Mouse (Mus musculus) embryo, embryonic 11.5 days (tissue): Measurements from ENCODE around the gene Xpa.

ENCODE experiments used
- DNase-seq: peaks from one replicate; pipeline ENCODE4 v3.0.0-alpha.2; 2012; ENCODE audit warnings: low read depth, low spot score

Xpa gene

GRCm38 (mm10) chr4:46146881-46147280 lies 49.2 kb downstream of the Xpa start:
- no peak for DNase-seq

GRCm38 (mm10) chr4:46144323-46144722 lies 51.8 kb downstream of the Xpa start:
- no peak for DNase-seq

GRCm38 (mm10) chr4:46138287-46139222 lies 57.6 kb downstream of the Xpa start, which contains the start of the genes Ncbp1 and Tstd2:
Gene Ncbp1, plus strand, starts transcription at chr4:46138613.
Gene Tstd2, minus strand, starts transcription at chr4:46138694.
- peak; percentile 91 for DNase-seq

GRCm38 (mm10) chr4:46137629-46138286 lies 58.4 kb downstream of the Xpa start:
- no peak for DNase-seq

GRCm38 (mm10) chr4:46131791-46132190 lies 64.3 kb downstream of the Xpa start:
- DNase-seq = no peak

- DNase-seq = peak; percentile 48
Measured at GRCm38 (mm10) chr4:46130221-46130620, 65.9 kb downstream of the Xpa start.

GRCm38 (mm10) chr4:46129311-46130004 lies 66.7 kb downstream of the Xpa start:
- no peak for DNase-seq

- DNase-seq = peak; percentile 59
Measured at GRCm38 (mm10) chr4:46126541-46126940, 69.6 kb downstream of the Xpa start.

- DNase-seq = no peak
Measured at GRCm38 (mm10) chr4:46123358-46123757, 72.8 kb downstream of the Xpa start.

GRCm38 (mm10) chr4:46120767-46121166 lies 75.3 kb downstream of the Xpa start:
- no peak for DNase-seq

GRCm38 (mm10) chr4:46119514-46120094 lies 76.5 kb downstream of the Xpa start:
- no peak for DNase-seq

- DNase-seq = no peak
Measured at GRCm38 (mm10) chr4:46117536-46117935, 78.6 kb downstream of the Xpa start.

GRCm38 (mm10) chr4:46116544-46117175 lies 79.5 kb downstream of the Xpa start:
- no peak for DNase-seq

- no peak for DNase-seq
Measured at GRCm38 (mm10) chr4:46115308-46115707, 80.8 kb downstream of the Xpa start.

- no peak for DNase-seq
Measured at GRCm38 (mm10) chr4:46111361-46111760, 84.8 kb downstream of the Xpa start.

GRCm38 (mm10) chr4:46110084-46110483 lies 86.0 kb downstream of the Xpa start:
- DNase-seq = no peak
